Mouse (Mus musculus) MEL (cell line): ENCODE data around the gene Tnrc6c.

Experiments
- CHD2 ChIP-seq: IDR thresholded peaks from 2 replicates; pipeline ENCODE4 v1.6.1; 2011; ENCODE audit warnings: low read length, improper control_type of control experiment
- CTCF ChIP-seq, 3 experiments: IDR thresholded peaks in 2 of 3; conservative IDR thresholded peaks in 1 of 3; 2 replicates each; pipeline ENCODE4 v1.5.1; 2011 to 2012; ENCODE audit warnings: low read length in 3 of 3, low read depth in 2 of 3, mild to moderate bottlenecking in 2 of 3, improper control_type of control experiment in 1 of 3, inconsistent platforms in 1 of 3, mixed read lengths in 1 of 3, moderate library complexity in 1 of 3; ENCODE audit not compliant: control insufficient read depth in 1 of 3, insufficient read depth in 1 of 3, poor library complexity in 1 of 3, severe bottlenecking in 1 of 3
- E2F4 ChIP-seq: IDR thresholded peaks from 2 replicates; pipeline ENCODE4 v1.6.1; 2011; ENCODE audit warnings: low read depth, low read length, improper control_type of control experiment, borderline replicate concordance
- EP300 ChIP-seq, 2 experiments: IDR thresholded peaks; 2 replicates each; pipeline ENCODE4 v1.6.1; 2011; ENCODE audit warnings: improper control_type of control experiment in 2 of 2, low read length in 2 of 2, low read depth in 1 of 2, mild to moderate bottlenecking in 1 of 2
- HCFC1 ChIP-seq: IDR thresholded peaks from 2 replicates; pipeline ENCODE4 v1.6.1; 2012; ENCODE audit warnings: low read depth, mild to moderate bottlenecking, inconsistent platforms, low read length, improper control_type of control experiment, moderate library complexity
- MAX ChIP-seq: IDR thresholded peaks from 2 replicates; pipeline ENCODE4 v1.6.1; 2011; ENCODE audit warnings: low read length, improper control_type of control experiment
- MXI1 ChIP-seq: IDR thresholded peaks from 2 replicates; pipeline ENCODE4 v1.6.1; 2011; ENCODE audit warnings: mild to moderate bottlenecking, low read depth, low read length, improper control_type of control experiment
- MYC ChIP-seq: IDR thresholded peaks from 2 replicates; pipeline ENCODE4 v1.6.1; 2011; ENCODE audit warnings: low read depth, mild to moderate bottlenecking, low read length, improper control_type of control experiment, moderate library complexity
- NELFE ChIP-seq: IDR thresholded peaks from 2 replicates; pipeline ENCODE4 v1.6.1; 2011; ENCODE audit warnings: low read depth, low read length, improper control_type of control experiment
- POLR2AphosphoS2 ChIP-seq: IDR thresholded peaks from 2 replicates; pipeline ENCODE4 v1.6.1; 2011; ENCODE audit warnings: low read length, improper control_type of control experiment
- UBTF ChIP-seq: IDR thresholded peaks from 2 replicates; pipeline ENCODE4 v1.6.1; 2012; ENCODE audit warnings: low read depth, mild to moderate bottlenecking, inconsistent platforms, low read length, improper control_type of control experiment, moderate library complexity, borderline replicate concordance; ENCODE audit not compliant: insufficient read depth
- USF1 ChIP-seq: IDR thresholded peaks from 2 replicates; pipeline ENCODE4 v1.6.1; 2014; ENCODE audit warnings: low read depth, mild to moderate bottlenecking, inconsistent platforms, low read length, improper control_type of control experiment, moderate library complexity
- USF2 ChIP-seq, 2 experiments: IDR thresholded peaks; 2 replicates each; pipeline ENCODE4 v1.6.1; 2011 to 2012; ENCODE audit warnings: improper control_type of control experiment in 2 of 2, low read length in 2 of 2, borderline replicate concordance in 1 of 2, inconsistent platforms in 1 of 2, low read depth in 1 of 2, mild to moderate bottlenecking in 1 of 2; ENCODE audit not compliant: insufficient read depth in 1 of 2
- ZMIZ1 ChIP-seq: IDR thresholded peaks from 2 replicates; pipeline ENCODE4 v1.6.1; 2012; ENCODE audit warnings: low read depth, mild to moderate bottlenecking, inconsistent platforms, low read length, improper control_type of control experiment, moderate library complexity

DNA sequence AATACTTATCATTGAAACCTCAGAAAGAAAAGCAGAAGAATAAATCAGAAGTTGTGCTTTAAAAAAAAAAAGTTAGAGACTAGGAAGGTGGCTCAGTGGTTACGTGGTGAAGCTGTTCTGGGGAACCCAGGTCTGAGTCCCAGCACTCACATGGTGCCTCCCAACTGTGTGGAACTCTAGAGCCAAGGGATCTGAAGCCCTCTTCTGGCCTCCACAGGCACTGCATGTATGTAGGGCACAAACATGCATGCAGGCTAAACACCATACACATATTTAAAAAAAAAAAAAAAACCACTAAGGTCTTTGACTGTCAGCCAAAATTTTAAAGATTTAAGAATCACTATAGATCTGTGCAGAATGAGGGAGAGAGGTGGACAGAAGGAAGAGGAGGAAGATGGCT lies 20.4 kb downstream of the Tnrc6c start:
- TF ChIP-seq POLR2AphosphoS2 (no peak), MAX (no peak), HCFC1 (no peak), CTCF (IDR thresholded peaks at IDR 0.05 in 2 of 3, conservative IDR thresholded peaks at IDR 0.05 in 1 of 3; ENCODE audit: control insufficient read depth in 1 of 3, insufficient read depth in 1 of 3, low read depth in 2 of 3, low read length in 3 of 3, poor library complexity in 1 of 3, severe bottlenecking in 1 of 3) (peak; percentile 46 to 52 (median 48)), MYC (no peak), E2F4 (no peak), CHD2 (no peak), NELFE (no peak), USF2 (IDR thresholded peaks at IDR 0.05; ENCODE audit: borderline replicate concordance in 1 of 2, insufficient read depth in 1 of 2, low read depth in 1 of 2, low read length in 2 of 2) (no peak), USF1 (no peak), MXI1 (no peak), UBTF (no peak), ZMIZ1 (no peak), EP300 (IDR thresholded peaks at IDR 0.05; ENCODE audit: low read depth in 1 of 2, low read length in 2 of 2) (no peak)
